Mouse (Mus musculus) gastrocnemius, adult 8-10 months (tissue): ENCODE measurements around the gene Acad8. TPM values are rescaled to one million over a fixed set of nuclear protein-coding genes. Genes with fewer than 3 reads are reported as not detected.

Experiments
- DNase-seq, 2 experiments: peaks; one replicate each; pipeline ENCODE4 v3.0.0; 2022; ENCODE audit warnings: low spot score in 2 of 2
- total RNA-seq, 4 experiments: library from RNA; stranded (reverse); gene quantifications; 2 replicates each; pipeline ENCODE4 v1.2.4; 2022

Acad8 gene
- total RNA-seq, 4 experiments from 2014 or later, result 34.8 to 39.7 (median 36.8) TPM

DNA sequence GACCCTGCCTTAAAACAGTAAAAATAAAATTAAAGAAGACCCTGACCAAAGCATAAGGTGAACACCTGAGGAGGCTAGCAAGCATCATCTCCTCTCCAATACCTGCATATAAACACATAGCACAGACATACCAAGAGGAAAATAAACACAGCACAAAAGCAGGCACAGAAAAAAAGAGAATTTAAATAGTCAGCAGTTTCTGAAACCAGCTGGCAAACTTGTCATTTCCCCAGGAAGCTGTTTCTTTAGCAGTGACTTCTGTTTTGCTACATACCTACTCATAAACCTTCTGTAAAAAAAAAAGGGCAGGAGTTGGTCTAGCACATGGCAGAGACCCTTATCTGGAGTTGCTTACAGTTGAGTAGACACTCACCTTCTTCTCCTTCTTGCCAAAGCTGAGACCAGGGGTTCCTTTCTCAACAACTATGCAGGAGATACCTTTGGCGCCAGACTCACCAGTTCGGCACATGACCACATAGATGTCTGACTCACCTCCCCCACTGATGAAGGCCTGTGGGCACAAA, 14.2 kb downstream of the Acad8 start:
- DNase-seq, result no peak

DNA sequence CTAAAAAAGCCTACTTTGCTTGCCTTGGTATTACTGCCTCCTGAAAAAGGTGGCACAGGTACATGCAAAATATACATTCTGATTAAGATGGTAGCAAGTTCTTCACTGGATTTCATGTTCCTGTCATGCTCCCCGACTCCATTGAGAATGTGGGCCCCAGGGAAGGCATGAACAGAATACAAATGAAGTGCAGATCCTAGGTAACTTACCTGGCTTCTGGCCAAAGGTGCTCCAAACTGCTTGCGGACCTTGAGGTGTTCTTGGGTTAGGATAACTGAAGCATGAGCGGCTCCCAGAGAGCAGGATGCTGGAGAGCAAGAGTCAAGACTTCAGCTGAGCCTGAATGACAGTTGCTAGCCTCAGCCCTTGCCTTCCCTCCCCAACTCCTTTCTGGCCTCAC, 20.6 kb downstream of the Acad8 start:
- no peak for DNase-seq

DNA sequence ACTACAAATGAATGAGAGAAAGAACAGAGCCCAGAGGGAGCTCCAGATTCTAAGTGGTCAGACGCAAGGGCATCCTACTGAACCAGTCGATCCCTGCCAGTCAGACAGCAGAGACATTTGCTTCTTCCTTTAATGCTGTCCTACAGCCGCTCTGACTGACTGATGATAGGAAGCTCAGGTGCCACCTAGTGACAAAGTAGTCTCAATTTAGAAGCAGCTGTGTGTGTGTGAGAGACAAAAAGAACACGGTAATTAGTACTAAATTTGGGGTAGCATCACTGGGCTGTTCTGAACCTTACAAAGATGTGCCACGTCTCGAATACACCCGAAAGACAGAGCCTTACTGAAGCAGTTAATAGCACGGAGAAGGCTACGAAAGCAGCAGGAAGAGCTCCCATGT, 21.6 kb downstream of the Acad8 start:
- no peak for DNase-seq

DNA sequence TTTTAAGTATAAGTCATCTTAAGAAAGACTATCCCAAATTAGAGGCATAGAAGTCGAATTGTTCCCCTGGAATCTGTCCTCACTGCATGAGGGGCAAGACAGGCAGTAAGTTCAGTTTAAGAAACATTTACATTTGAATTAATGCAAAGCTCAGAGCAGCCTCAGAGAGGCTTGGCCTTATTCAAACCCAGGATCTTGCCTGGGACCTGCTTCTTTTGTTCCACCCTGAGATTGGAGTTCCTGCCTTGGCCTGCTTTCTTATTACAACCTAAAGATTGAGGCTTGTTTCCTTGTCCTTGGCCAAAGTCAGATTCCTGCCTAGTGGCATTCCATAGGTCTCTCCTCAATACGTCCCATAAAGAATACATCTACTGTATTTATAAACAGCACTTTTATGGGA, 51.6 kb downstream of the Acad8 start:
- DNase-seq, result no peak

DNA sequence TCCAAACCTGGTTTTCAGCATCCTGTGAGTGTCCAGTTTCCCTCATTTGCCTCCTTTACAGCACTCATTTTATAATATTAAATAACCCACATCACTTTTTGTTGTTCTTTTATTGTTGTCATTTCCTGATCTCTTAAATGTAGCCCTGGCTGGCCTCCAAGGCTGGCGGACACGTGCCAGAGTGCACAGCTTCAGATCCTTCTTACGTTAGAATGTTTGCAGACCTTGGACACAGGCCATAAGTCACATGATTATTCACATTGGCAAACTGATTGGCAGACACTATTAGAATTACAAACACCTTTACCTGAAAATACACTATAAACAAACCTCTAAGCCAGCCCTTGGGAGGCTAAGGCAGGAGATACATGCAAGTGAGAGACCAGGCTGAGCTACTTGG, 75.2 kb downstream of the Acad8 start:
- DNase-seq, result no peak

Other genes starting within 250 kb of the Acad8 start
- 1 to 10 TPM in 3 of 4 experiments, under 1 TPM in 1; 0.90 to 4.0 (median 2.9) TPM for gene Glb1l2, start 193.1 kb downstream of the Acad8 start, total RNA-seq
- not detected for gene Glb1l3, start 138.7 kb downstream of the Acad8 start, total RNA-seq
- gene Gm1110, start 76.5 kb downstream of the Acad8 start, total RNA-seq, result not detected
- gene Thyn1, start 144 bp upstream of the Acad8 start, total RNA-seq, result 10 to 100 TPM; 21.8 to 25.8 (median 23.2) TPM
- gene Vps26b, start 30.5 kb upstream of the Acad8 start, total RNA-seq, result 10 to 100 TPM; 26.2 to 27.3 (median 26.8) TPM
- 1 to 10 TPM; 4.7 to 5.7 (median 5.0) TPM for gene Ncapd3, start 30.6 kb upstream of the Acad8 start, total RNA-seq
- 1 to 10 TPM; 4.6 to 7.1 (median 5.2) TPM for gene Jam3, start 155.9 kb upstream of the Acad8 start, total RNA-seq